Mouse (Mus musculus) stomach, postnatal 0 days (tissue): Measurements from ENCODE around the gene Mcl1.

Experiments used
- CTCF ChIP-seq: IDR thresholded peaks from 2 replicates; pipeline ENCODE4 v1.5.1; 2016; ENCODE audit warnings: antibody characterized with exemption, low read depth, mild to moderate bottlenecking, moderate library complexity
- EP300 ChIP-seq: optimal IDR thresholded peaks from 2 replicates; pipeline ENCODE3; 2016; ENCODE audit warnings: antibody characterized with exemption

DNA sequence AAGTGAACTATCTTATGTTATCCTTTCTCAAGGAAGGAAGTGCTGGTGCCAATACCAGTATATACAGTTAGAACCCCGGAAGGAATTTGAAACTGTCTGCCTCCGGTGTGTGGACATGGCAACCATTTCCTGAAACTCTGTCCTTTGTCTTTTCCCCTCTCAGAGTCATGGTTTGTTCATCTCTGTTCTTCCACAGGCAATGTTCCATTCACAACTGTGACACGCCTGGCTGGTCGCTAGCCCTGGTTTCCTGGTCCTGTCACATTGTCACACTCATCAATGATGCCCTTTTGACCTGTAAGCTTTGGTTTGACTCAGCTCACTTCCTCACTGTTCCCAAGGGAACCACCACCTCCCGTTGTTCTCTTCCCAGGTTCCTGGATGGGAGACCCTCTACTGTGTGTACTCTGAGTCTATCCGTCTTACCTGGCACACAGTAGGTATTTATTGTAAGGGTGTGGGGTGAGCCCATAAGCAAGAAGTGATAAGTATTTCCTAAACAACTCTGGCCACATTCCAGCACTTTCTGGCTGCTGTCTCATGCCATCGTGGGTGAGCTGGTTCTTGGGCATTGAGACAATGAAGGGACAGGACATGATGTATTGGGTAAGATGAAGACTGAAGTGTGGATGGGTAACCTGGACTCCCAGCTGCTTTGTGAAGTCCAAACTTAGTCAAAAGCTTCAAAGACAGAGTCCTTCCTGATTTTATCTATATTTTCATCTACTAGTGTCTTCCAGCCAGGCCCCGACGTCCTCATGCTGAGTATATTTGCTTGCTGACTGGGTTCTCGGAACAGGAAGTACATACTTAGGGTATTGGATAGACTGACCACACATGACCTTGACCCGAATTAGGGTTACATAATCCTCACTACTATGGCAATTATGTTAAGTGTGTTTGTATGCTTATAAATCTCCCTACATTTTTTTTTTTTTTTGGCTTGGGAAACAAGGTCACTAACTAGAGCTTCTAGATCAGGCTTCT, 35.5 kb downstream of the Mcl1 start:
- no peak for TF ChIP-seq CTCF
- TF ChIP-seq EP300: no peak
